Mouse (Mus musculus): ENCODE measurements around the gene Pde10a.

The Pde10a gene

DNA sequence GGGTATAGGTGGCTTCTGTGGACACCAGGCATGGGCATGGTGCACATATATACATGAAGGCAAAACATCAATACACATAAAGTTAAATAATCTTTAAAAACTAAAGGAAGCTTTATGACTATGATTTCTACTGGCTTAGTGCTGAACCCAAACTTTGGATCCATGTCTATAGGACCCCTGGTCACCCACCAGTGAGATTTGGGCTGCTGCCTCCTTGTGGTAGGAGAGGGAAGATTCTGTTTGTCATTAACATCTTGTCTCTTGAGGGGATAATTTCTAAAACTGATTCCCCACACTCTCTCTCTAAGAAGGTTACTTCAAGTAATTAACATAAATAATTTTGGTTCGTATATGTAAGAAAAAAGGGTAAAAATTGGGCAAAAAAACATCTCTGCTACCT, 220.2 kb downstream of the Pde10a start:
- in situ Hi-C loops (cut with MboI, MseI): no loop called here

DNA sequence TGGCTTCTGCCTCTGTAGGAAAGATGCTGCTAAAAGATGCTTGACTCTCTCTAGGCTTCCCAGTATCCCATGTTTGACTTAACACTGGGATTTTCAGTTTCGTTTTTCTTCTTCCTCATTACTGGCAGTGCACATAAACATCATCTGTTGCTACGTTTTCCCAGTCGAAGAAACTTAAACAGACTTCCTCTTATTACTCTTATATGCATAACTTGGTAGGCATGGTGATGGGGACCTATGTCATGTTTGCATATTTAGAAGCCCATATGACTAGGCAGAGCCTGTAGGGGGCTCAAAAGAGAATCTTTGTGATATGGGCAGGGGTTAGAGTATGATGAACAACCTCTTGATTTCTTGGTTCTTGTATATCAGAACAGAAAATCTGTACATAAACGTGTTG, 224.3 kb downstream of the Pde10a start:
- in situ Hi-C loops (cut with MboI, MseI): no loop called here

DNA sequence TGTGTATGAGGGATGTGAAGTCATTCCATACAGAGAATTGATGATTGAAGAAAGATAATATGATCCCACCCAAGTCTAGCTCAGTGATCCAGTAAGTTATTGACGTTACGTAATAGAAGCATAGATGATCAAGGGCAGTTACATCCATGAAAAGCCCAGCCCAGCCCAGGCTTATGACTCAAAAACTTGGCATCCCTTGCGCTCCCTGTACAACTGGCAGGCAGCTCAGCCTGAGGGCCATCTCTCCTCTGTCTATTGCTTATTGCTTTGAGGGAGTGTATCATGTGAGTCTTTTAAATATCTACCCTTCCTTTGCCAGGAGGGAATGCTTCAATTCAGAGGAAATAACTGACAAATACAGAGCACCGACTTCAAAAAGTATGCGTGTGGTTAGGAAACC, 232.4 kb downstream of the Pde10a start:
- in situ Hi-C loops (cut with MboI, MseI): loop anchor here (25.0 kb wide), 1 partner anchor 2005 kb away; no protein-coding TSS in a partner anchor

DNA sequence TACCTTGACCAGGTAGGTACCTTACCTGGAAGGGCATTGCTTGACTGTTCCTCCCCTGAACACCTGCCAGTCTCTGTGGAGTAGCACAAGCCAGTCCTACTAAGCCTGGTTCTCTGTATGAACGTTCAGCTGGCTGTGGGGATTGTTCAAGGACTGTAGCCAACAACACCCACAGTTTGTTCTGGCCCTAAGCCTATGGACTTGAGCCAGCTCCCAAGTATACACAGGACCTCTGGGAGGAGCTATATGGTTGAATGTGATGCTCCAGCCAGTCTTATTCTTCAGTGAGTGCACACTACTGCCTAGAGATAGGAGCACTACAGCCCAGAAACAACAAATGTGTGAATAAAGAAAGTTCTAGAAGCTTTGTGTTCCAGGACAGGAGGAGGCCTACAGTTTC, 238.1 kb downstream of the Pde10a start:
- in situ Hi-C loops (cut with MboI, MseI): loop anchor here (25.0 kb wide), 1 partner anchor 1999 kb away; no protein-coding TSS in a partner anchor

DNA sequence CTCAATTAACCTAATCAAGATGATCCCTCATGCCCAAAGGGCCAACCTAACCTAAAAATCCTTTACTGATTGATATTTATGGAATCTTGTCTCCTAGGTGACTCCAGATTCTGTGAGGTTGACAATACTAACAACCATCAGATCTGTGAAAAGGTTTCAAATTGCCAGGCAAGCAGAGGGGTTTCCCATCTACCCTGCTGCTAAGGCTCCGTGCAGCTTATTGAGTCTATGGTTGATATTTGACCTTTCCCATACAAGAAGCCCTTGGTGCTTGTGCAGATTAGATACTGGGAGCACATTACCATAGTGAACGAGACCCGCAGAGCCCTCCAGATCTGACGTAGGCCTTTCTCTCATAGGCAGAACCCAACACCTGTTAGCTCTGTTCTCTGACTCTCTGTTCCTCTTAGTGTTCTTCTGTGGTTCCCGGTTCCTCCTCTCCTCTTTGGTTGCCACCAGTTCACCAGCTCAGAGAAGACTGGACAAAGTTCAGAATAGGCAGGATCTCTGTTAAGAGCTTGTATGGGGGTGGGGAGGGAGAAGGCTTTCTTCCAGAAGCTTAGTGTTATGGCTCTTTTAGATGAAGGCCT, 240.9 kb downstream of the Pde10a start:
- in situ Hi-C loops (cut with MboI, MseI): loop anchor here (25.0 kb wide), 1 partner anchor 1996 kb away; no protein-coding TSS in a partner anchor

DNA sequence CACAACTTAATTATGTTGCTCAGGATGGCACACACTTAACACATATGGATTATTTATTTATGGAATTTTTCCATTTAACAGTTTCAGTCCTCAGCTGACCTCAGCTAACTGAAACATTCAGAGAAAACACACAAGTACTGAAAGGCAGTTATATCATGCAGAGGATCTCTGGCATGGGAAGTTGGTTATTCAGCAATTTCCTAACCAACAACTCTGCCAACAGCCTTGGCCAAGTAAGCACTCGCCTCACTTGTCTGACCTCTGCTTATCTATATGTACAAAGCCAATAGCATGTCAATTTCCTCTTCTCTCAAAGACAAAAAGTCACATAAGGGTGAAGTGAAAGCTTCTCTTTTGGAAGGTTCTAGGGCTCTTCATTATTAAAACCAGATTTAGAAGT, 244.0 kb downstream of the Pde10a start:
- in situ Hi-C loops (cut with MboI, MseI): loop anchor here (25.0 kb wide), 1 partner anchor 1993 kb away; no protein-coding TSS in a partner anchor

DNA sequence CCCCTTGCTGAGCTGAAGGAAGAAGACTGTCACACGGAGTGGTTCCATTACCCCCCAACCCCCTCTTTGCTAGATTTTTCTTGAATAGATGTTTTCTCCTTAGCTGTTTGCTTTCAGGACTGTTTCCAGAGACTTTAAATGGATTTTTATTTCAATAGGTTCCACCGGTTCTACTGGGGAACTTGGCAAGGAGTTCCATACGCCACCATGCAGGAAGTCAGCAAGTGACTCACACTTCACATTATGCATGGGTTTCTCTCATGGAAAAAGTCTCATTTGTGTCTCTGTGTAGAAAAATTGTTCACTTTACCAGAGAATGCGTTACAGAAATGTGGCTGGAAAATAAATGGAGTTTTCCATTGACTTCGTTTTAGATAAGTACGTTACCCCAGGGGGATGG, 248.2 kb downstream of the Pde10a start:
- in situ Hi-C loops (cut with MboI, MseI): loop anchor here (25.0 kb wide), 1 partner anchor 1989 kb away; no protein-coding TSS in a partner anchor

DNA sequence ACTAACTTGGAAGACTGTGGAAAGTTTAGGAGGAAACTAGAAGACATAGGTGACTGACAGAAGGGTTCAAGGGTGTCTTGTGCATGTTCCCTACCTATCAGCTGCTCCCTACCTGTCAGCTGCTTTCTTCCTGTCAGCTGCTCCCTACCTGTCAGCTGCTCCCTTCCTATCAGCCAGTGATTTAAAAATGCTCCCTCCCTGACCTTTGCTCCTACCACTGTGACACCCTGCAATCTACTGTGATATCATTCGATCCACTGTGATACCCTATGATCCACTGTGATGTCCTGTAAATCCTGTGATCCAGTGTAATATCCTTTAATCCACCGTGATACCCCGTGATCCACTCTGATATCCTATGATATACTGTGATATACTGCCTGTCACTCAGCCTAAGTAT, 249.1 kb downstream of the Pde10a start:
- in situ Hi-C loops (cut with MboI, MseI): loop anchor here (25.0 kb wide), 1 partner anchor 1988 kb away; no protein-coding TSS in a partner anchor

DNA sequence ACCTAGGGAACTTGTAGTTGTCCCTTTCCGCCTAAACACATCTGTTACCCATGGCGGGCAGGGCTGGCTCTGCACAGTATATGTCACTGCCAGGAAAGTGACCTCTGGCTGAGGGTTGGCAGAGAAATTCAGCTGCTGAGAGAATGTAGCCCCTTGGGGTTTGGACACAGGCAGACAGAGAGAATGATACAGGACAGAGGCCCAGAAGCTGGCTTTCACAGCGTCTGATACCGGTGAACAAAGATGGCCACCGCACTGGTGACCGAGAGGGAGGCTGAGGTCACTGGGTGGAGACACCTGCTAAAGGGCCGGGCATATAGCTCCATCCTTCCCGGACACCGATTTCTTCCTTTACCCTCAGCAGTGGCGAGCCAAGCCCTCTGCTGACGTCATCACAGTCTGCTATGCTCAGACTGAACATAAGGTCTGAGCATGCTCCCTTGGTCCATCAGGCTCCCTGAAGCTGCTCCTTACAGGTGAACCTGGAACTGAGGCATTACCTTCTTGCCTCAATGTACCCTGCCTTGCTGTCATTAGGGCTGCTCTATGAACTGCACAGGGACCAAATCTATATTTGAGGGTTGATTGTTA, 250.5 kb downstream of the Pde10a start:
- in situ Hi-C loops (cut with MboI, MseI): no loop called here

DNA sequence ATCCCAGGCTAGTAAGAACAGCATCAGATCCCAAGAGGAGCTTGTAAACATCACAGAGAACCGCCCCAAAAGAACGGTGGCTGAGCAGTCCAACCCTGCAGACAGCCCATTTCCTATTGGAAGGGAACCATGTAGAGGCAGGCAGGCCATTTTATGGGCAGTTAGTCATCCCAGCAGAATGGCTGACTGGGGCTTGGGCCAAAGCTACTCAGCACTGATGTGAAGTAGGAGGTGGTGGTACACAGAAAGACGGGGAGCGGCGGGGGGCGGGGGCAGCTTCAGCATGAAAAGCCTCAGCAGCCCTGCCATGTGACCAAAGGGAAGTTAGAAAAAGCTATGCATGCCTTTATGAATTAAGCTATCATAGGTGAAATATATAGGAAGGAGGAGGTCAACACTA, 252.5 kb downstream of the Pde10a start:
- in situ Hi-C loops (cut with MboI, MseI): no loop called here

DNA sequence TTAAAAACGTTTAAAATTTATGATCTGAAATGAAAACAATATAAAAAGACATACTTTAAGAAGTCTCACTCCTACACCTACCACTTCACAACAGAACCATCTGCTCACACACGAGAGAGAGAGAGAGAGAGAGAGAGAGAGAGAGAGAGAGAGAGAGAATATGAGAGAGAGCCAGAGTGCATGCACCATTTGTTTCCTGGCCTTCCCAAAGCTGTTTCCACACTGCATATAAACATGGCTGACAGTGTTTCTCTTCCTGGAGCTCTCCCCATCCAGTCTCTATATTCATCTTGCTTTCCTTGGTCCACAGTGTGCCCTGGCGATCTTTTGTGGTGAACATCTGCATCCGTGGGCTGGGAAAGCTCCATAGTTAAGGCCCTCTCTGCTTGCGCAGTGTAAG, 253.7 kb downstream of the Pde10a start:
- in situ Hi-C loops (cut with MboI, MseI): no loop called here

DNA sequence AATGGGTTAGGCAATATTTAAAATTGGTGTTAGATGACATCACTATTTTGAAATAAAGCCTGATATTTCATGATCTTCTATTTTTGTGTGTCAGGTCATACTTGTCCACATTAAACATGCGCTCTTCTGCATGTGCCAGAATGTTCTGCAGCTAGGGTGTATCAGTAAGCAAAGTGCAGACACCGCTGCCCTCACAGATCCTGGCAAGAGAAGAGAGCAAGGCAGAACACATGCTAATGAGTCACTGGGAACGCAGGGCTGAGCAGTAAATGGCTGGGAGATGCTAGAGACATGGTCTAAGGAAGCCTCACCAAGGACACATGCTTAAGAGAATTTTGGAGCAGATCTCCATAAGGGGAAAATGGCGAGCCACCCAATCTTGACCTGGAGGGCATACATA, 255.3 kb downstream of the Pde10a start:
- in situ Hi-C loops (cut with MboI, MseI): no loop called here

DNA sequence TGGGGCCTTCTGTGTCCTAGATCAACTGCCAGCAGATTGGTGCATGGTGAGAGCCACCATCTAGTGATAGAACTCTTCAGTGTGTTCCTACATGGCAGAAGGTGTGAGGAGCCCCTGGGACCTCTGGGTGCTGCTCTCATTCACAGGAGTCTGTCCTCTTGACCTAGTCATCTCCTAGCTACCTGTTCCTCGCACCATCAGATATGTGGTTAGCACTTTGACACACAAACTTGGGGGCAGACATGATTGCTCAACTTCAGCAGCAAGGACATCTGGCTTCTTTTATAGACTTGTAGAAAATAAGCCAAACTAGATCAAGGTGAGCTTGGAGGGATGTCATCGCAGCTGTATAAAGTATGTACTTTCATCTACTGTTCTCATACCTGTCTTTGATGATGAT, 255.9 kb downstream of the Pde10a start:
- in situ Hi-C loops (cut with MboI, MseI): no loop called here

DNA sequence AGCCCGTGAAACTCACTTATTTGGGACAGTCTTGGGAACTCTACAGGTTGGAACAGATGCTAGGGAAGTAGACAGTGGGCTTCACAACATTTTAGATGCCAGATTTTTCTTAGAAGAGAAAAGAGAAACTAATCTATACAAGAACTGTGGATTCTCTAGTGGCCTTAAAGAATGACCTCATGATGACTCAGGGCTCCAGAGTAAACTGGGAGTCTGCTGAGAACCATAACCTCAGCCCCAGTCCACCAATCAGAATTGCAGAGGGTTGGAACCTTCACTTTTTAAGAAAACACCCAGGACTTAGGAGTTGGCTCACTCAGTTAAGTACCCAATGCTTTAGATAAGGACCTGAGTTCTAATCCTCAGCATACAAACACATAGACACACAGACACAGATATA, 256.4 kb downstream of the Pde10a start:
- in situ Hi-C loops (cut with MboI, MseI): no loop called here

DNA sequence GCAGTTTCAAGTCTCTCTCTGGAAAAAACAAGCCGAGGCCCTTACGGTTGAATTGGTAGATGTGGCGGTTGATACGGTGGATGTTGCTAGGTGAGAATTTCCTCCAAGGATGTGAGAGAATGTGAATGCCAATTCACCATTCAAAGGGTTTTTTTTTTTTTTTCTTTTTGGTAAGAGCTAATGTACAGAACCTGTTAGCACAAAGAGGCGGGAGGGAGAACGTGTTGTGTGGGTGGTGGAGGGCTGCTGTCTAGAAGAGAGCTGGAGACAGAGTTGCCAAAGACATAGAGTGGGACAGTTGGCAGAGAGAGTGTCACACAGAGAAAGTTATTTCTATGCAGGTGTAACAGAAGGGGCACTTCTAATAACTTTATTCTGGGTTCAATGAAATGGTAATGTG, 260.7 kb downstream of the Pde10a start:
- in situ Hi-C loops (cut with MboI, MseI): no loop called here

DNA sequence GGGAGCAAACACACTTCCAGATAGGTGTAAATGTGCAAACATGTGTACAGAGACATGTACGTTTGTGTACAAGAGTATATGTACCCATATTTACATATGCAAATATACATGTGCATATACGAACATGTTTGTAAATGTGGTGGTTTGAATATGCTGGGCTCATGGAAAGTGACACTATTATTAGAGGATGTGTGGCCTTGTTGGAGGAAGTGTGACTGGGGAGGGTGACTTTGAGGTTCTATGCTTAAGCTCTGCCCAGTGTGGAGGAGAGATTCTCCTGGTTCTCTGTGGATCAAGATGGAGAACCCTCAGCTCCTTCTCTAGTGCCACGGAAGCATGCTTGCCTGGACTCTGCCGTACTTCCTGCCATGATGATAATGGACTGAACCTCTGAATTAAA, 261.3 kb downstream of the Pde10a start:
- in situ Hi-C loops (cut with MboI, MseI): no loop called here

DNA sequence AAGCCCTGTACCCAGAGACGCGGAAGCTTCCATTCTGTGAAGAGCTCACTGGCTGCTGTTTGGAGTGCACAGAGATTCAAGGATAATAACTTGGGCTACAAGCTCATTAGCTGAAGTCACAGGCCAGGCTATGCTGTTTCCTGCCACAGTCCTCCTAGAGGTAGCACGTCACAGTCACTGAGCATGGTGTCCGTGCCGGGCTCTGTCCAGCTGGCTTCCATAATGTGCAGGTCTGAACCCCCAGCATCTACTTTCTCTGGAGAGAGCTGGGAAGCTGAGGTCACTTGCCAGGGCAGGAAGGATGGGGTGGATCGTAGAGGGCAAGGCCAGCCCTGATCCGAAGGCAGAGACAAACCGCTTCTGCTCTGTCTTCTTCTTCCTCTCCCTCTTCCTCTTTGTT, 262.6 kb downstream of the Pde10a start:
- in situ Hi-C loops (cut with MboI, MseI): no loop called here

DNA sequence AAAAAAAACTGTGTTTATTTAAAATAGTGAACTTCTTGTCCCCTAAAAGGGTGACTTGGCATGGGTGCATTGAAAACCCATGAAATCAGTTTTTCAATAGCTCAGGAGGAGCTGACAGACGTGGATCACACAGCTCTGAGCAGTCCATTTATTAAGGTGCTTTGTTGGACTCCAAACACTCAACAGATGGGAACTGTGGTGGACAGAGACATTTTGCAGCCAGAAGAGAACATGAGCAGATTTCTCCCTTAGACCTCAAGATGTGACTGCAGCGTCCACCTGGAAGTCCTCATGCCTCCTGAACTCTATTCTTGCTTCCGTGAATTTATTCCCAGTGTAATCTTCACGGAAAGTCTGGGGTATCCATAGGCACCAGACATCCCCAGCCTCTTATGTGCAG, 266.4 kb downstream of the Pde10a start:
- in situ Hi-C loops (cut with MboI, MseI): no loop called here

DNA sequence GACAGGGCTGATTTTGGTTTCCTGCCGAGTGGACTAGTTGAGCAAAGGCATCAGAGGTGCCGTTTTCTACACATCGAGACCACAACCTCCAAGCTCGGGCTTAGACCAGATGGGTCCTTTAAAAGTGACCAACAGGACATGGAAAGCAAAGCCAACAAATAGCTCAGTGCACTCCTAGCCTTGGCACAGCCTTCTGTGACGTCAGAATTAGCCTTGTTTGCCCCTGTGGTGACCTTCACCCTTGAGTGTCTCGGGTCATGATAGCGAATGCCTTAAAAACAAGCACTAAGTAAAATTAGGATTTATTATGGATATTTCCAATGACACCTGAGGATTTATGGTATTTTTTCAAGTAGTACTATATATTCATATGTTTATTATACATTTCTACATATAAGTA, 267.4 kb downstream of the Pde10a start:
- in situ Hi-C loops (cut with MboI, MseI): no loop called here

DNA sequence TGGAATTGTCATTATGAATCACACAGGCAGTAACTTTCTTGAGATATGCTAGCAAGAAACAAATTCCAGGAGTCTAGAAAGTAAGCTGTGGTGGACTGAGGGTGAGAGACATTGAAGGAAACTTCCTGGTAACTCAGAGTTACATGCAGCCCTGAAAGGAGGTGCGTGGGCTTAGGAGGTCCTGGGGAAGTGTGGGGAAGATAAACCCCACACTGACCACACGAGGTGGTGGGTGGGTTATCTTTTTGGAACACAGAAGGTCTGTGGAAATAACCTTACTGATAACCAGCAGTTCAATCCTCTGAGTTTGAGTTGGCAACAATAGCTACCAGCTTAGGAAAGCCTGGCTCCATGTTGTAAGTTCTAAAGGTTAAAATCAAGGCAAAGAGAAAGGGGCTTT, 272.5 kb downstream of the Pde10a start:
- in situ Hi-C loops (cut with MboI, MseI): no loop called here

DNA sequence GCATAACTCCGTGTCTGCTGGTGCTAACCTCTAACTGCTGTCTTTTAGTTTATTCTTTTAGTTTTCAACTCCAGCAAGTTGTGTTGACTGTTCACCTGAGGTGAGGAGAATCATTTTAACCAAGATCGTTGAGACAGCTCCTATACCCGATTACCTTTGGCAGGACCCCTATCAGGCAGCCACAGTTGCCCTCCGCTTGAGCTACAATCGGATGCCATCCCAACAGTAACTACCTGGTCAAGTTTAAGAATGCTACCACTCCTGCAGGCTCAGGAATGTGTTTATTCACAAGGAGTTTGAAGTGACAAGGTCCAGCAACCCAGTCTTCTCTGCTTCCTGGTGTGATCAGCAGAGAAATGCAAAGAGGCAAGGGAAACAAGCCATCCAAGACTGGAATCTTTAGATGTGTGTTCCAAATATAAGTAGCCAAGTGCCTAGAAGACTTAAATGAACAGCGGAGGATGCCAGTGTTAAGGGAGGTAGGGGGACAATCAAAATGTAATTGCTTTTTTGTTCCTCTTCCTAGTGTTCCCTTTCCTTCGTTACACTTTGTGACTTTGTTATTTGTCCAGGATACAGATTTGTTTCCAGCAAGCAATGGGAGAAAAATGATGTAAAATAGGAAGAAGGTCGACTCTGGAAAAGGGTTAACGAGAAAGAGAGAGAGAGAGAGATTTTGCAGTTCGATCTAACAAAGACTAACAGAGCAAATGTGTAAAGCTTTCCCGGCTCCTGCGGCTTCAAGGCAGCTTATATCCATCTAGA, 273.5 kb downstream of the Pde10a start:
- in situ Hi-C loops (cut with MboI, MseI): no loop called here

DNA sequence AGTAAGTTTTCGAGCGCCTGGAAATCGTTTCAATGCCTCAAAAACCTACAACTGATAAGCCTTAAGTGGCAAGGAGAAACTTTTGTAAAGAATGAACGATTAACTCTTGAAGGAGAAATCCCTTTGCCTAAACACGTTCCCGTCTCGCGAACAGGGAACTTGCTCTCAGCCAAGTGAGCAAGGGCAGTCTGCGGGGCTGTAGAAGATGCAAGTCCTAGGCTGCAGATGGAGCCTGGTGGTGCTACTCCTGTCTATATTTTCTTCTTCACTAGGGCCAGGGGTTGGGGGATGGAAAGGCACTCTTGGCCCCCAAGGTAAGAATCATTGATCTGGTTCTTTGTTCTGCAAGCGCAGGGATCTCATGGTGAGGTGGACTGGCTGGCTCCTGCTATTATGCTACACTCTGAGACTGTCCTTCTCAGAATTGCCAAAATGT, 274.1 kb downstream of the Pde10a start:
- in situ Hi-C loops (cut with MboI, MseI): no loop called here

DNA sequence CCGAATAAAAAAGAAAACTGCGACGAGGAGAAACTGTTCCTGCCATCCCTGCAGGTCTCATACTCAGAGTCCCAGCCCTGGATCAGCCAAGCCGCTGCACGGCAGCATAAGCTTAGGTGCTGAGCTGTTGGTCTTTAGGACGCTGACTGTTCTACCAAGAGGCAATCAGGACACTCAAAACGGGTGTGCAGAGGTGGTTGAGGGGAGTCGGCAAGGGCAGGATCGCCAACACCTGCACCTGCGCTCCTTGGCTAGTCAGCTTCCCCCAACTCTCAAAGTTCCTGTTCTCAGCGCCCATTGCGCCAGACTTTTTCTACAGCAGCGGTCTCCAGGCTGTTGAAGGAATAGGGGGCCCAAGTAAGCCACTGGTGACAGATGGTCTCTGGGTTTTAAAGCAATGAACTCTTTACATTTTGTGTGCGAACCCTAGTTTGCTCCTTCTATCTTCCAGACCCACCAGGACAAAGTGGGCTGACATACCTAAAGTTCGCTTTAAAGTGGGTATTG, 274.8 kb downstream of the Pde10a start:
- in situ Hi-C loops (cut with MboI, MseI): no loop called here
